Mouse (Mus musculus) thymus, adult 2 months (tissue): ENCODE data around the gene Numa1.

Source experiments
- CTCF ChIP-seq: fragments of 200-500 bp; IDR thresholded peaks from 2 replicates; pipeline ENCODE4 v1.5.1; 2012; ENCODE audit warnings: mild to moderate bottlenecking, control low read depth, low read length, moderate library complexity, borderline replicate concordance; ENCODE audit not compliant: control insufficient read depth, poor library complexity, insufficient read depth; ENCODE audit errors: extremely low read depth
- POLR2A ChIP-seq: fragments of 200-500 bp; IDR thresholded peaks from 2 replicates; pipeline ENCODE4 v1.6.1; 2012; ENCODE audit warnings: mild to moderate bottlenecking, low read length, control low read depth, moderate library complexity; ENCODE audit not compliant: control insufficient read depth, poor library complexity, insufficient read depth; ENCODE audit errors: extremely low read depth

GRCm38 (mm10) chr7:101969694-101970428, 36.0 kb downstream of the Numa1 start:
- no peak for TF ChIP-seq CTCF
- peak; percentile 73 for TF ChIP-seq POLR2A
